Mouse (Mus musculus) 3134 (cell line): ENCODE measurements around the gene Elobl.
"Not testable (repeated sequence)": the region's sequence is repeated elsewhere in the genome, so short reads cannot be mapped to it uniquely, and the experiment has no call there.

ENCODE experiments used
- DNase-seq: peaks from one replicate; pipeline ENCODE4 v3.0.0-alpha.2; 2011; ENCODE audit warnings: low spot score; ENCODE audit not compliant: insufficient read length; ENCODE audit errors: extremely low read depth

Elobl gene

GRCm38 (mm10) chr11:88966881-88967361 is at the start of gene Elobl:
Elobl (minus strand) TSS chr11:88966931.
- no peak for DNase-seq

- no peak for DNase-seq
Observed at GRCm38 (mm10) chr11:89012241-89012640, 45.5 kb upstream of the Elobl start.

DNA sequence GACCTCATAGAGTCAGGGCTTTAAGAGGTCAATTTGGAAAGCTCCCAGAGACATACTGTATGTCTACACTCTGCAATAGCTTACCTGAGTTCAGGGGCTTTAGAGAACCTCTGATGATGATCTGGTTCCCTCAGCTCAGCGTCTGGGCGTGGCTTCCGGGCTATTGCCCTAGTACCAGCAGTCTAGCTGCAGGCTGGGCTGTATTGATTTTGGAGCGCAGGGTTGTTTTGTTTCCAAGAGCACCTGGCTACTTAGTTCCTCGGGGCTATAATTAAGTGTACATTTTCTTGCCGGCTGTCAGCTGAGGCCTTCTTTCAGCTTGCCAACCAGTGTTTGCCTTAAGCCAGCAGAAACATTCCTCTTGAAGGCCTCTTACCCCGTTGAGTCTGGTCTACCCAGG is 42.8 kb upstream of the Elobl start:
- no peak for DNase-seq

- DNase-seq = no peak
Observed at GRCm38 (mm10) chr11:89009066-89009465, 42.3 kb upstream of the Elobl start.

- DNase-seq = no peak
Observed at GRCm38 (mm10) chr11:89007582-89007981, 40.9 kb upstream of the Elobl start.

DNA sequence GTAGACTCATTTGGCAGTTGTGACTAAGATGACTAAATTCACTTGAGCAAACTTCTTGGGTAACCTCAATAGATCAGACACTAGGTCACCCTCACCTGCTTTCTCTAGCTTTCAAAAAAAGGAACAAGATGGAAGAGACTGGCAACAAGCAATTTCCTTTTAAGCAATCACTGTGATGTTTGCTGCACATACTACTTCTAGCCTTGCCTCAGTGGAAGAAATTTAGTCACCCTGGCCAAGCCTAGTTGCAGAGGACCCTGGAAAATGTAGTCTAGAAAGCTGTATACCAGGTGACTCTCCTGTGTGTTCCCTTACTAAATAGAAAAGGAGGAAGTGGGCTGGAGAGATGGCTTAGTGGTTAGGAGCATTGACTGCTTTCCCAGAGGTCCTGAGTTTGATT is 39.7 kb upstream of the Elobl start:
- DNase-seq = no peak

- DNase-seq = no peak
Observed at GRCm38 (mm10) chr11:89005473-89005872, 38.7 kb upstream of the Elobl start.

GRCm38 (mm10) chr11:89003726-89004125 is 37.0 kb upstream of the Elobl start:
- no peak for DNase-seq

DNA sequence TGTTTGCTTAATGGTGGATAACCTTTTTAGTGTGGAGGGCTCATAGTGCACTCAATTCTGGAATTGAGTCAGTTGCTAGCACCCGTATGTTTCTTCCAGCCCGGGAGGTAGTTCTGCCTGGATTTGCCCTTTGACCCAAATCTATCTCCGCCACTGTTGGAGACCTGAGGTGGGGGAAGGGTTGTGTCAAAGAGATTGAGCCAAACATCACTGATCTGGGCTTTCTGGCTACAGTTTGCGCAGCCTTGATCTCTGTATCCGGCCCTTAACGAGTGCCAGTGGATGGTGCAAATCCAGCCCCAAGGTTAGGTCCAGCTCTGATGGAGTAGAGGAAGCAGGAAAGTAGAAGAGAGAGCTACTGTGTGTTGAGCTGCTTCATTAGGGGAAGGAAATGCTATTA is 36.3 kb upstream of the Elobl start:
- no peak for DNase-seq

DNA sequence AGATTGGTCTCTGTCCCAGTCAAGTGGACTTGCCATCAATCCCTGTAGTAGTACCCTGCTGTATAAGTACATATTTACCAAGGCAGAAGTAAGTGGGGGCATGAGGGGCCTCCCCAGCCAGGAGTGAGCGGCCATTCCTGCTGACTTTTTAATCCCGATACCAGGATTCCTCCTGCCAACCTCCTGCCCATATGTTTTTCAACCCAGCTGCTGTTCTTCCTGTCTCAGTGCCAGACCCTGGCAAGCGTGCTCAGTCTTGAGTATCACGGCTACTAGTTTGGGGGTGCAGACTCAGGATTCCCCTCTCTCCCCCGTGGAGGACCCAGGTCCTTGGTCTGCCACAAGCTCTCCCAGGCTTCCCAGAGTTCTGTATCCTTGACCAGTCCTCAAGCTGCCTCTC is 35.9 kb upstream of the Elobl start:
- DNase-seq = no peak

DNA sequence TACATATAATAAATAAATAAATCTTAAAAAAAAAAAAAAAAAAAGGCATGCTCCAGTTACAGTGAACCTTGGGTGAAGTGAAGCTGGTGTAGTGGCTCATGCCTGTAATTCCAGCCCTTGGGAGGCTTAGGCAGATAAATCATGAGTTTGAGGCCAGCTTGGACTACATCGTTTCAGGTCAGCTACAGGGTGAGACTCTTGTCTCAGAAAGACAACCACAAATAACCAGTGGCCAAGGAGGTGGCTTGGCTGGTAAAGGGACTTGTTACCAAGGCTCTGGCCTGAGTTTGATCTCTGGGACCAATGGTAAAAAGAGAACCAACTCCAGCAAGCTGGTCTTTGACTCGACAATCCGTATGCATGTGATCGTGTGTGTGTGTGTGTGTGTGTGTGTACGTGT is 35.3 kb upstream of the Elobl start:
- no peak for DNase-seq

GRCm38 (mm10) chr11:89001569-89001968 is 34.8 kb upstream of the Elobl start:
- no peak for DNase-seq

DNA sequence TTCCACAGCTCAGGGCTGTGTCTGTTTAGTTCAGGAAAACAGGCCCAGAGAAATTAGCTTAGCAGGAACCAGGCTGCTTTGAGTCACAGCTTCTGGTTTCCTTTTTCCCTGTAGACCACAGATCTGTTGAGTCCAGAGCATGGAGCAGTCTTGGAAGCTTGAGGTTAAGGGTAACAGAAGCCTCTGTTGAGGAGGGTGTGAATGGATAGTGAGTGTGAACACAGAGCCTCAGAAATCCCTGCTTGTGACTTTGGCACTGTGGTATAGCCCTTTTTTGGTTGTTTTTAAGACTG is 33.7 kb upstream of the Elobl start:
- DNase-seq = no peak

GRCm38 (mm10) chr11:88999723-89000526 is 33.2 kb upstream of the Elobl start:
- DNase-seq = no peak

GRCm38 (mm10) chr11:88998974-88999722 is 32.4 kb upstream of the Elobl start, which contains the start of gene Trim25:
Trim25 (plus strand) TSS chr11:88999376.
- peak; percentile 98 for DNase-seq

GRCm38 (mm10) chr11:88998406-88998805 is 31.7 kb upstream of the Elobl start:
- DNase-seq = no peak

DNA sequence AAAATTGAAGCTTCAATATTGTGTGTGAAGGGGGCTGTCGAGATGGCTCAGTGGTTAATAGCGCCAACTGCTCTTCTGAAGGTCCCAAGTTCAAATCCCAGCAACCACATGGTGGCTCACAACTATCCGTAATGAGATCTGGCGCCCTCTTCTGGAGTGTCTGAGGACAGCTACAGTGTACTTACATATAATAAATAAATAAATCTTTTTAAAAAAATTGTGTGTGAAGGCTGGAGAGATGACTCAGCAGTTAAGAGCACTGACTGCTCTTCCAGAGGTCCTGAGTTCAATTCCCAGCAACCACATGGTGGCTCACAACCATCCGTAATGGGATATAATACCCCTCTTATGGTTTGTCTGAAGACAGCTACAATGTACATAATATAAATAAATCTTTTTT is 30.6 kb upstream of the Elobl start:
- DNase-seq = not testable (repeated sequence)

- DNase-seq = no peak
Observed at GRCm38 (mm10) chr11:88996427-88996826, 29.7 kb upstream of the Elobl start.

DNA sequence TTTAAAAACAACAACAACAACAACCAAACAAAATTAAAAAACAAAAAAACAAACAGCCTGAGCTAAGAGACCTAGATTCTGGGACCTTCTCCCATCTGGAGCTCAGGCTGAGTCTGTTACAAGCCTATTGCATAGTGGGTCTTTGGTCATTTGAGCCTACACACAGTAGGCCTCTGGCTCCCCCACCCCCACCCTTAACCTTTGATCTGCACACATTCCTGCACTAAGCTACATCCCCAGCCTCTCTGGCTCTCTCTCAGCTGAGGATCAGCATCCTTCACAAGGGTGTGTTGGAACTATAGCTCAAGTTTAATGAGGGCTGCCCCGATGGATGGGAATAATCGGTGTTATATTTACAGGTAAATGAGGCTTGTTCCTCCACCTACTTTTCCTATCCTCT is 28.9 kb upstream of the Elobl start:
- DNase-seq = no peak

- no peak for DNase-seq
Observed at GRCm38 (mm10) chr11:88994492-88994891, 27.8 kb upstream of the Elobl start.

GRCm38 (mm10) chr11:88993625-88994024 is 26.9 kb upstream of the Elobl start:
- DNase-seq = no peak

GRCm38 (mm10) chr11:88993186-88993585 is 26.5 kb upstream of the Elobl start:
- no peak for DNase-seq
